Mouse (Mus musculus): ENCODE measurements around the gene Osbpl3. TPM values are rescaled to one million over a fixed set of nuclear protein-coding genes. Genes with fewer than 3 reads are reported as not detected.

The Osbpl3 gene
- polyA plus RNA-seq, 1 experiment: 4.1 TPM

GRCm38 (mm10) chr6:50382196-50382595 is 73.8 kb downstream of the Osbpl3 start:
- WGBS: 47% methylated on average over 8 of the region's 8 CpGs
- DNase-seq: no peak
- no peak overlapping the region for H3K4me3 ChIP-seq (replicated peaks; ENCODE audit: extremely low read depth, low read depth, low read length)
- no peak for TF ChIP-seq CTCF (IDR thresholded peaks at IDR 0.05; ENCODE audit: insufficient read depth, low read length)
- no peak for TF ChIP-seq POLR2A (IDR thresholded peaks at IDR 0.05; ENCODE audit: borderline replicate concordance, extremely low read depth, low read depth, low read length)
- peaks cover 8% of the 10 kb centered on the region for H3K4me1 ChIP-seq (ENCODE audit: control insufficient read depth, insufficient read depth, low read length)

- peak overlapping the region; percentile 44 for H3K4me3 ChIP-seq (replicated peaks; ENCODE audit: extremely low read depth, low read depth, low read length)
- peak; percentile 41 for DNase-seq
Measured at GRCm38 (mm10) chr6:50381504-50382091, 74.4 kb downstream of the Osbpl3 start.

DNA sequence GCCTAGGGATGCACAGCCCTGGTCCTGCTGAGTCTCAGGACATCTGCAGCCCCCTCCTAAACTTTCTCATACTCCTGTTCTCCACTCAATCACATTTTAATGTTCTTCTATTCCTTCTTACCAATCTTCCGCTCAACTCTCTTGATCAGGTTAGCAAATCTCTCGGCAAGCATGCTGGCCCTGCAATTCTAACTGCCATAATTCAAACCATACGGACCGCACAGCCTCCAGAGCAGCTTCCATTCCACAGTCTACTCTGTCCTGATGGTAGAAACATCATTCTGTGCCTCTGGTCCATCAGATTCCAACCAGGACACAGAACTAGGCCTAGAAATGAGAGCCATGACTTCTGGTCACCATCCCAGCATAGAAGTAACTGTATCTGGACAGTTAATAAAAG is 76.3 kb downstream of the Osbpl3 start:
- TF ChIP-seq CTCF (IDR thresholded peaks at IDR 0.05; ENCODE audit: insufficient read depth, low read length) (no peak), POLR2A (IDR thresholded peaks at IDR 0.05; ENCODE audit: borderline replicate concordance, extremely low read depth, low read depth, low read length) (no peak)
- WGBS: 95% methylated on average over 4 of the region's 4 CpGs
- no peak for DNase-seq
- peaks cover 8% of the 10 kb centered on the region for H3K4me1 ChIP-seq (ENCODE audit: control insufficient read depth, insufficient read depth, low read length)
- H3K4me3 ChIP-seq (replicated peaks; ENCODE audit: extremely low read depth, low read depth, low read length): no peak overlapping the region

More at GRCm38 (mm10) chr6:50381504-50382091, 74.4 kb downstream of the Osbpl3 start:
- no peak for TF ChIP-seq POLR2A (IDR thresholded peaks at IDR 0.05; ENCODE audit: borderline replicate concordance, extremely low read depth, low read depth, low read length)
- no peak for TF ChIP-seq CTCF (IDR thresholded peaks at IDR 0.05; ENCODE audit: insufficient read depth, low read length)
- 5% methylated on average over 11 of the region's 11 CpGs for WGBS
- H3K4me1 ChIP-seq (ENCODE audit: control insufficient read depth, insufficient read depth, low read length): peaks cover 8% of the 10 kb centered on the region

DNA sequence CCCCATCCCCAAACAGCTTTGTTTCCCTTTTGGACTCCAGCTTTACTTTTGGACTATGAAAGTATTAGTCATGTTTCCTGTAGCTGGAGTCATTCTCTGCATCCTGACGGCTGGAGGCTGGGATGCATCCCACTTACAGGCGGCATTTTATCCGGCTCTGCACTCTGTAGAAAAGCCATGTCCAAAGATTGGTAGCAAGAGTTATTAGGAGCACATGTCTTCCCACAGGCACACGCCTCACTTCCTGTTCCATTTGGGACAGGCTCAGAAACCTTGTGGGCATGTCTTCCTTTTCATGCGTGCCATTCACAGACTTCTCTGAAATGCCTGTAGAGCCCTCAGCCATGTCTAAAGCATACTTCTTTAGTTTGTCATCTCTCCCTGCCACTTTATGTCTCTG is 76.9 kb downstream of the Osbpl3 start:
- 29% methylated on average over 5 of the region's 5 CpGs for WGBS
- Histone ChIP-seq H3K4me3 (replicated peaks; ENCODE audit: extremely low read depth, low read depth, low read length) (no peak overlapping the region), H3K4me1 (ENCODE audit: control insufficient read depth, insufficient read depth, low read length) (peaks cover 8% of the 10 kb centered on the region)
- TF ChIP-seq CTCF (IDR thresholded peaks at IDR 0.05; ENCODE audit: insufficient read depth, low read length) (no peak), POLR2A (IDR thresholded peaks at IDR 0.05; ENCODE audit: borderline replicate concordance, extremely low read depth, low read depth, low read length) (no peak)
- DNase-seq: no peak

DNA sequence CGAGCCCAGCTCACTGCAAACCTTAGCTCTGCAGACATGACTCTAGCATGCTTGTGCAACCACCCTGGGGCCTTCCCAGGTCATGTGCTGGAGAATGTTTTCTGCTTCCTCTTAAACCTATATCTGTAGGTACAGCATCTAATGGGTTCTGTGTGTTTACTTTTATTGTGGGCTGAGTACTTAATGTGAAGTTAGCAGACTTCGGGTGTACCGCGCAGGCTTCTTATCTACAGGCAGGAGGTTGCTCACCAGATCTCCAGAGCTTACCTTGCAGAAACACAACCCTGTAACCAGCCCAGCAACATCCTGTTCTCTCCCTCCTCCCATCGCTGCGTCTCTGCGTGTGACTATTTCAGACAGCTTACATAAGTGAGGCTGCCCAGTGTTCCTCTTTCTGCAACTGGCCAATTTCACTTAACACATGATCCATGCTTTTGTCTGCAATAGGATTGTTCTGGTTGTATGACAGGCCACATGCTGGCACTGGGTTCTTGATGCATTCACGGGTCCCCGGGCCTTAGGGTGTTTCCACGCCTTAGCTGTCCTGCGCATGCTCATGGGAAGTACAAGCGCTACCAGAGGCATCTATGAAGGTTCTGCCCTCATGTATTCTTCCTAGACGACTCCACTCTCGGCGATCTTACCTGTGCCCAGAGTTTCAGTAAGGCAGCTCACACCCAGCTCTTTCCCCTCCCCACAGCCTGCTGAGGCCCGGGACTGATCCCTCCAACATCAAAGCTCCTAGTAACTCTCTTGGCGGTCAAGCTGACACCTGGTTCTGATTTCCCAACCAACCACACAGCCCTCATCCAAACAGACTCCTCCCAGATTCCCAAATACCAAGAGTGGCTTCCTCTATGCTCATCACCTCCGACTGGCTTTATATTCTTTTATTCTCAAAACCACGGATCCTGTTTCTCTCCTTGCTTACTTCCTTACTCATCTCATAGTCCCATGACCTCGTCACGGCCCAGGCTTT is 78.0 kb downstream of the Osbpl3 start:
- Histone ChIP-seq H3K4me3 (replicated peaks; ENCODE audit: extremely low read depth, low read depth, low read length) (no peak overlapping the region), H3K4me1 (ENCODE audit: control insufficient read depth, insufficient read depth, low read length) (peaks cover 8% of the 10 kb centered on the region)
- DNase-seq: no peak
- WGBS: 60% methylated on average over 21 of the region's 21 CpGs
- TF ChIP-seq POLR2A (IDR thresholded peaks at IDR 0.05; ENCODE audit: borderline replicate concordance, extremely low read depth, low read depth, low read length): no peak
- TF ChIP-seq CTCF (IDR thresholded peaks at IDR 0.05; ENCODE audit: insufficient read depth, low read length): no peak

- Histone ChIP-seq H3K4me3 (replicated peaks; ENCODE audit: extremely low read depth, low read depth, low read length) (no peak overlapping the region), H3K4me1 (ENCODE audit: control insufficient read depth, insufficient read depth, low read length) (peaks cover 5% of the 10 kb centered on the region)
- no peak for DNase-seq
- WGBS: 88% methylated on average over 1 of the region's 1 CpGs
- TF ChIP-seq POLR2A (IDR thresholded peaks at IDR 0.05; ENCODE audit: borderline replicate concordance, extremely low read depth, low read depth, low read length) (no peak), CTCF (IDR thresholded peaks at IDR 0.05; ENCODE audit: insufficient read depth, low read length) (no peak)
Measured at GRCm38 (mm10) chr6:50376684-50377083, 79.3 kb downstream of the Osbpl3 start.

DNA sequence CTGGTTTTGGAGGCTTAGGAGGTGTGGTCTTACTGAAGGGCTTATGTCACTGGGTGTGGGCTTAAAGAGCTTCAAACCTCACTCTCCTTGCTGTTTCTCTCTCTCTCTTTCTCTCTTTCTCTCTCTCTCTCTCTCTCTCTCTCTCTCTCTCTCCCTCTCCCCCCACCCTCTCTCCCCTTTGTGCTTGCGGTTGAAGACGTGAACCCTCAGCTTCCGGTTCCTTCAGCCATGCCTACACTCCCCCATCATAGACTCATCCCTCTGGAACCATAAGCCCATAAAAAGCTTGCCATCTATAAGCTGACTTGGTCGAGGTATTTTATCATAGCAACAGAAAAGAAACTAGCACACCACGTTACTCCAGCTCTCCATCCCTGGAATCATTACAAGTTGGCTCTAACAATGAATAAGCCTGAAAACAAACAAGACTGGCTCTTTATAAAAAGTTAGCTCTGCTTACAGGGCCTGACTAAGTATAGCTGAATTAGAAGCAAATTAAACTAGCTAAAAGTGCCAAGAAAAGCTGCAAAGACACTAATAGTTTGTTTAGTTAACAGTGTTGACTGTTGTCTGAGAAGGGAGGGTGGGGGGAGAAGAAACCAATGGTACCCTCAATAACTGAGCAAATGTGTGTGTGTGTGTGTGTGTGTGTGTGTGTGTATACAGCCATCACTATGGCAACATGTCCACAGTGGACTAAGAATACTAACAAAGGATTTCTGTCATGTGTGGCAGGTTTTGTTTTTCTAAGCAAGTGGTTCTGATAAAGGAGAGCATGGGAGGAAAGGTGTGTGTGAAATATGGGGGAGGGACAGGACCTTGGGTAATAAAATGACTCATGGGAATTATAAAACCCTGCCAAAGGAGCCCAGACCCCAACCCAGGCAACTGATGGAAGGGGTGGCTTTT is 83.2 kb downstream of the Osbpl3 start:
- Histone ChIP-seq H3K4me3 (replicated peaks; ENCODE audit: extremely low read depth, low read depth, low read length) (no peak overlapping the region), H3K4me1 (ENCODE audit: control insufficient read depth, insufficient read depth, low read length) (peaks cover 2% of the 10 kb centered on the region; the same call in 1 of the 2 replicates)
- no peak for DNase-seq
- TF ChIP-seq CTCF (IDR thresholded peaks at IDR 0.05; ENCODE audit: insufficient read depth, low read length) (no peak), POLR2A (IDR thresholded peaks at IDR 0.05; ENCODE audit: borderline replicate concordance, extremely low read depth, low read depth, low read length) (no peak)
- 55% methylated on average over 5 of the region's 5 CpGs for WGBS

- 83% methylated on average over 8 of the region's 8 CpGs for WGBS
- no peak overlapping the region for H3K4me3 ChIP-seq (replicated peaks; ENCODE audit: extremely low read depth, low read depth, low read length)
Measured at GRCm38 (mm10) chr6:50371501-50372086, 84.4 kb downstream of the Osbpl3 start.

More at GRCm38 (mm10) chr6:50371501-50372086, 84.4 kb downstream of the Osbpl3 start:
- DNase-seq: no peak
- TF ChIP-seq POLR2A (IDR thresholded peaks at IDR 0.05; ENCODE audit: borderline replicate concordance, extremely low read depth, low read depth, low read length): no peak
- TF ChIP-seq CTCF (IDR thresholded peaks at IDR 0.05; ENCODE audit: insufficient read depth, low read length): no peak
- peaks cover 2% of the 10 kb centered on the region; the same call in 1 of the 2 replicates for H3K4me1 ChIP-seq (ENCODE audit: control insufficient read depth, insufficient read depth, low read length)

Data from lung, adult 2 months (tissue).